Mouse (Mus musculus) E14TG2a.4 (cell line): ENCODE measurements around the gene Tada3.

Experiments used
- CTCF ChIP-seq: conservative IDR thresholded peaks from 2 replicates; pipeline ENCODE4 v1.5.1; 2014; ENCODE audit warnings: low read length
- NANOG ChIP-seq: IDR thresholded peaks from 2 replicates; pipeline ENCODE4 v1.6.1; 2014; ENCODE audit warnings: borderline replicate concordance, low read length, mixed read lengths
- POU5F1 ChIP-seq: IDR thresholded peaks from 2 replicates; pipeline ENCODE4 v1.6.1; 2014; ENCODE audit warnings: low read length, borderline replicate concordance

DNA sequence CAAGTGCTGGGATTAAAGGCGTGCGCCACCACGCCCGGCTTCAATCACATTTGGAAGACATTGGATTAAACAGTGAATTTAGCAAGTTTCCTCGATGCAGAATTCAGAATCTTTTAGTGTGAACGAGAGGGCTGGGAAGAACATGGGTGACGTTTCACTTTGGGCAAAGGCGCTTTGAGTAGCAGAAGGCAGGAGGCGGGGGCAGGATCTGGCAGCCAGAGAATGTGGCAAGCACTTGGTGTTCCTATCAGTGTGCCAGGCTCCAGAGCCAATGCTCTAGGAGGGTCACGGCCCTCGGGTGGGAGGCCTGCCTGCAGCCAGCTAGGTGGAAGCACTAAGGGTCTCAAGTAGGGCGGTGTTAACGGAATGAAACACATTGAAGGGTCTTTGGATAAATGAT, 24.4 kb upstream of the Tada3 start:
- TF ChIP-seq CTCF (no peak), POU5F1 (no peak), NANOG (no peak)
